Mouse (Mus musculus) forebrain, postnatal 0 days (tissue): ENCODE results near the gene Gm17324. TPM values are rescaled to one million over a fixed set of nuclear protein-coding genes. Genes with fewer than 3 reads are reported as not detected.
A peak's percentile ranks its signal among the peaks of the same experiment; 100 is the strongest.

Source experiments
- ATAC-seq: fragments of 200-750 bp; cut with Nextera tagmentation; 2 replicates; pipeline ENCODE4 v1.8.0; 2017; ENCODE audit warnings: mild to moderate bottlenecking, moderate library complexity
- DNase-seq: peaks from one replicate; pipeline ENCODE4 v3.0.0-alpha.2; 2015
- H3K27ac ChIP-seq: fragments of 300-500 bp; sonication (generic); 2 replicates; pipeline ENCODE4 v1.5.1; 2014; ENCODE audit warnings: low read depth, mild to moderate bottlenecking, antibody characterized with exemption, low read length, moderate library complexity, mixed read lengths
- H3K27me3 ChIP-seq: fragments of 300-500 bp; sonication (generic); 2 replicates; pipeline ENCODE4 v1.6.1; 2014; ENCODE audit warnings: mild to moderate bottlenecking, low read length, mixed read lengths; ENCODE audit not compliant: insufficient read depth
- H3K36me3 ChIP-seq: fragments of 300-500 bp; sonication (generic); 2 replicates; pipeline ENCODE4 v1.6.1; 2014; ENCODE audit warnings: mild to moderate bottlenecking, moderate library complexity; ENCODE audit not compliant: insufficient read depth
- H3K4me1 ChIP-seq: fragments of 300-500 bp; sonication (generic); 2 replicates; pipeline ENCODE4 v1.6.1; 2014; ENCODE audit warnings: antibody characterized with exemption; ENCODE audit not compliant: insufficient read depth
- H3K4me2 ChIP-seq: fragments of 300-500 bp; sonication (generic); 2 replicates; pipeline ENCODE4 v1.6.1; 2014; ENCODE audit warnings: low read depth, mild to moderate bottlenecking, moderate library complexity
- H3K4me3 ChIP-seq: fragments of 300-500 bp; sonication (generic); 2 replicates; pipeline ENCODE4 v1.5.1; 2014; ENCODE audit warnings: low read depth, low read length, mixed read lengths
- H3K9ac ChIP-seq: fragments of 300-500 bp; sonication (generic); 2 replicates; pipeline ENCODE4 v1.6.1; 2014; ENCODE audit warnings: mild to moderate bottlenecking
- H3K9me3 ChIP-seq: fragments of 300-500 bp; sonication (generic); 2 replicates; pipeline ENCODE4 v1.6.1; 2016; ENCODE audit warnings: low read length
- CTCF ChIP-seq: sonication (generic); IDR thresholded peaks from 2 replicates; pipeline ENCODE4 v1.5.1; 2016; ENCODE audit warnings: antibody characterized with exemption, control low read depth, low read depth
- WGBS: fragments of 180-500 bp; shearing (Covaris S2); extraction: QIAGEN DNeasy Blood & Tissue Kit; methylation state at CpG from one replicate; pipeline ENCODE4 v1.1.7; 2014; 5-methylcytosine and 5-hydroxymethylcytosine counted together
- microRNA-seq, 2 experiments: library from miRNA; unstranded; fragments of <30 nt; microRNA quantifications; one replicate each; pipeline ENCODE4; 2016
- polyA plus RNA-seq: library from polyadenylated mRNA; unstranded; fragments of >200 nt; fragmentation: Nextera tagmentation; extraction: Ambion mirVana; gene quantifications from 2 replicates; pipeline ENCODE4 v1.2.1, GENCODE M21; 2015
- total RNA-seq: library from RNA; depleted of rRNA; stranded (reverse); fragments of >200 nt; gene quantifications from 2 replicates; pipeline ENCODE4 v1.2.3, GENCODE M21; 2014; rRNA removed

Gene Gm17324
- total and polyA plus RNA-seq, 2 experiments from 2014 or later, result 1.7 to 3.3 TPM

DNA sequence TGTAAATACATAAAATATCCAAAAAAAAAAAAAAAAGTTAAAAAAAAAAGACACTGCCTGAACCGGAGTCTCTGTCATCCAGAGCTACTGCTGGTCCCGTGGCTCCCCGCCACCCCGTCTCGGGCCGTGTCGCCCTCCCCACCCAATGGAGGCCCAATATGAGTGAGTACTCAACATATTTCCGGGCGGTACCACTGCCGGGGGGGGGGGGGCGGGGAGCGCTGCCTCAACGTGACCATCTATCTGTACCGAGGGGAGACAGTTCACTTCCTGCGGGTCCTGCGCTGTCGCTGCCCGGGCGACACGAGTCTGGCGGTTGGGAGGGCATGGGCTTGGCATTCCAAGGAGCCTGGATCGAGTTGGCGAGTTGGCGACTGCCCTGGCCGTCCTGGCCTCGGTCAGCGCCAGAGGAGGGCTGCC is 21.2 kb downstream of the Gm17324 start:
- no peak for TF ChIP-seq CTCF
- DNase-seq, result no peak

DNA sequence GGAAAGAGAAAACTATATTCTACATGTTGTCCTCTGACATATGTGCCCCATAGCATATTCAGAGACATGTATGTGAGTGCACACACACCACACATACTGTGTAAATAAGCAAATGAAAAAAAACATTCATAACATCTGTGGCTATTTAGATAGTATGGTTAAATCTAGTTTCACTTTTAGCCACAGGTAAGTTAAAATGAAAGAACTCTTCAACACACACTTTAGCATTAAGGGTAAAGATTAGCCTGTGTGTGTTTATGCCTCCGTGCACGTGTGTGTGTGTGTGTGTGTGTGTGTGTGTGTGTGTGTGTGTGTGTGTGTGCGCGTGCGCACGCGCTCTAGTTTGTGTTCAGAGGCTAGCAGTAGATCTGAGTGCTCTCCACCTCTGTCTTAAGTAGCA is 47.0 kb downstream of the Gm17324 start:
- WGBS, result 86% methylated on average over 7 of the region's 7 CpGs
- no peak for ATAC-seq
- Histone ChIP-seq H3K27me3 (peaks cover 11% of the 10 kb centered on the region; the same call in 1 of the 2 replicates), H3K9me3 (no peaks in the 10 kb centered on the region), H3K9ac (no peak overlapping the region), H3K36me3 (no peaks in the 10 kb centered on the region), H3K4me1 (no peaks in the 10 kb centered on the region), H3K27ac (no peak overlapping the region), H3K4me2 (no peak overlapping the region), H3K4me3 (no peak overlapping the region)
- no peak for DNase-seq
- no peak for TF ChIP-seq CTCF

More for the DNA sequence above, 21.2 kb downstream of the Gm17324 start:
- ATAC-seq, result peak; percentile 66
- Histone ChIP-seq H3K27ac (no peak overlapping the region), H3K27me3 (no peaks in the 10 kb centered on the region), H3K9me3 (no peaks in the 10 kb centered on the region), H3K4me2 (peak overlapping the region; percentile 47), H3K4me1 (no peaks in the 10 kb centered on the region), H3K9ac (peak overlapping the region; percentile 31), H3K4me3 (peak overlapping the region; percentile 27), H3K36me3 (no peaks in the 10 kb centered on the region)
- 35% methylated on average over 27 of the region's 27 CpGs for WGBS

DNA sequence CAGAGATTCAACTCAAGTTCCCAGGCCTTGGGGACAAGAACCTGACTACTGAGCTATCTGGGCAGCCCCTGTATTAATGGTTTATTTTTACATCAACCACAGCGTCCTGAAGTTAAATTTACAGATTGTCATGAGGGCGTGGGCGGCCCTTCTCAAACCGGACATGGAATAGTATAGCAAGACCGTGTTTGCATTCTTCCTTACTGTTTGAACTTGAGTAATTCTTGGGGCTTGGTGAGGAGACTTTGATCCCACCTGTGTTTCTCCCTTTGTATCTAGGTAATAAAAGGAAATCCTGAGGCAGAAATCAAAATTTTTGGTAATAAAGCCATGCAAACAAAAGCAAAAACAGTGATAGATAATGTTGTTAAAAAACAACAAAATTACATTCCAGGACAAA is 48.0 kb downstream of the Gm17324 start:
- Histone ChIP-seq H3K27ac (no peak overlapping the region), H3K9ac (no peak overlapping the region), H3K27me3 (peaks cover 22% of the 10 kb centered on the region), H3K9me3 (no peaks in the 10 kb centered on the region), H3K4me3 (no peak overlapping the region), H3K4me2 (no peak overlapping the region), H3K36me3 (no peaks in the 10 kb centered on the region), H3K4me1 (no peaks in the 10 kb centered on the region)
- DNase-seq (no peak), ATAC-seq (no peak)
- TF ChIP-seq CTCF, result no peak
- WGBS, result 86% methylated on average over 5 of the region's 5 CpGs

Small RNA genes lying within 50 kb of the gene (microRNA-seq; reads per million reads assigned to microRNA genes)
- gene Gm26377, result 0 reads per million in 2 experiments

Other genes starting within 250 kb of the Gm17324 start
- not detected in 2 replicates for gene Gsta1, start 218.1 kb downstream of the Gm17324 start, total RNA-seq
- not detected in 2 replicates for gene Gsta1, start 218.1 kb downstream of the Gm17324 start, polyA plus RNA-seq
- not detected in 2 replicates for gene Gm3776, start 191.7 kb downstream of the Gm17324 start, total RNA-seq
- gene Gm3776, start 191.7 kb downstream of the Gm17324 start, polyA plus RNA-seq, result 0.23 TPM in 1 of 2 replicates, not detected in the other
- gene Gm10639, start 158.9 kb downstream of the Gm17324 start, total RNA-seq, result not detected in 2 replicates
- gene Gm10639, start 158.9 kb downstream of the Gm17324 start, polyA plus RNA-seq, result not detected in 2 replicates
- gene Omt2a, start 134.0 kb downstream of the Gm17324 start, total RNA-seq, result not detected in 2 replicates
- not detected in 2 replicates for gene Omt2a, start 134.0 kb downstream of the Gm17324 start, polyA plus RNA-seq
- gene Omt2b, start 121.2 kb downstream of the Gm17324 start, total RNA-seq, result not detected in 2 replicates
- gene Omt2b, start 121.2 kb downstream of the Gm17324 start, polyA plus RNA-seq, result not detected in 2 replicates
- not detected in 2 replicates for gene Gsta2, start 93.0 kb downstream of the Gm17324 start, total RNA-seq
- not detected in 2 replicates for gene Gsta2, start 93.0 kb downstream of the Gm17324 start, polyA plus RNA-seq
- 2.2 and 3.3 TPM in 2 replicates for gene Dppa5a, start 80.6 kb downstream of the Gm17324 start, total RNA-seq
- gene Dppa5a, start 80.6 kb downstream of the Gm17324 start, polyA plus RNA-seq, result 4.9 and 6.9 TPM in 2 replicates
- gene Ooep, start 70.1 kb downstream of the Gm17324 start, total RNA-seq, result 3.5 and 5.1 TPM in 2 replicates
- 4.2 and 5.2 TPM in 2 replicates for gene Ooep, start 70.1 kb downstream of the Gm17324 start, polyA plus RNA-seq
- gene Ddx43, start 53.0 kb downstream of the Gm17324 start, total RNA-seq, result 0.33 and 0.85 TPM in 2 replicates
- 0.23 and 0.29 TPM in 2 replicates for gene Ddx43, start 53.0 kb downstream of the Gm17324 start, polyA plus RNA-seq
- gene Cgas, start 5.5 kb downstream of the Gm17324 start, total RNA-seq, result 0.85 and 0.90 TPM in 2 replicates
- gene Cgas, start 5.5 kb downstream of the Gm17324 start, polyA plus RNA-seq, result 0.33 and 0.47 TPM in 2 replicates
- 27.5 and 27.8 TPM in 2 replicates for gene Mto1, start 578 bp downstream of the Gm17324 start, total RNA-seq
- gene Mto1, start 578 bp downstream of the Gm17324 start, polyA plus RNA-seq, result 15.9 and 19.6 TPM in 2 replicates
- 9,311 and 11,752 TPM in 2 replicates for gene Eef1a1, start 40.4 kb upstream of the Gm17324 start, total RNA-seq
- 2,982 and 3,284 TPM in 2 replicates for gene Eef1a1, start 40.4 kb upstream of the Gm17324 start, polyA plus RNA-seq
- 11.1 and 11.5 TPM in 2 replicates for gene Slc17a5, start 139.3 kb upstream of the Gm17324 start, total RNA-seq
- 10.5 and 16.1 TPM in 2 replicates for gene Slc17a5, start 139.3 kb upstream of the Gm17324 start, polyA plus RNA-seq
- 1.6 and 3.9 TPM in 2 replicates for gene Cd109, start 166.8 kb upstream of the Gm17324 start, total RNA-seq
- 0.86 and 1.2 TPM in 2 replicates for gene Cd109, start 166.8 kb upstream of the Gm17324 start, polyA plus RNA-seq